Mouse (Mus musculus): ENCODE results near the gene Zic4.

GRCm38 (mm10) chr9:91394211-91394646 lies 32.0 kb downstream of the Zic4 start:
- TF ChIP-seq POLR2A (IDR thresholded peaks at IDR 0.05; ENCODE audit: control insufficient read depth, low read depth, low read length) (no peak), CTCF (IDR thresholded peaks at IDR 0.05; ENCODE audit: control insufficient read depth, insufficient read depth, insufficient replicate concordance, low read depth, low read length) (no peak)
